Mouse (Mus musculus) liver, embryonic 14.5 days (tissue): ENCODE measurements around the gene Tpx2.

Experiments used
- CTCF ChIP-seq: IDR thresholded peaks from 2 replicates; pipeline ENCODE4 v1.5.1; 2016; ENCODE audit warnings: antibody characterized with exemption, low read depth, control low read depth
- EP300 ChIP-seq: IDR thresholded peaks from 2 replicates; pipeline ENCODE4 v1.6.1; 2016; ENCODE audit warnings: antibody characterized with exemption, low read depth

- TF ChIP-seq CTCF: no peak
- TF ChIP-seq EP300: no peak
Measured at GRCm38 (mm10) chr2:152884101-152884645, 36.4 kb downstream of the Tpx2 start.
